Mouse (Mus musculus) forebrain, embryonic 16.5 days (tissue): Measurements from ENCODE around the gene Megf11. TPM values are rescaled to one million over a fixed set of nuclear protein-coding genes. Genes with fewer than 3 reads are reported as not detected.

Experiments
- ATAC-seq: fragments of 200-750 bp; cut with Nextera tagmentation; 2 replicates; pipeline ENCODE4 v1.8.0; 2017; ENCODE audit warnings: mild to moderate bottlenecking, moderate library complexity
- H3K27ac ChIP-seq: fragments of 300-500 bp; sonication (generic); 2 replicates; pipeline ENCODE4 v1.5.1; 2014; ENCODE audit warnings: low read length, control low read depth
- H3K27me3 ChIP-seq: fragments of 300-500 bp; sonication (generic); replicated peaks from 2 replicates; pipeline ENCODE4 v1.6.1; 2014; ENCODE audit warnings: low read length; ENCODE audit not compliant: control insufficient read depth, insufficient read depth
- H3K36me3 ChIP-seq: fragments of 300-500 bp; sonication (generic); 2 replicates; pipeline ENCODE4 v1.6.1; 2014; ENCODE audit not compliant: control insufficient read depth, insufficient read depth
- H3K4me1 ChIP-seq: fragments of 300-500 bp; sonication (generic); replicated peaks from 2 replicates; pipeline ENCODE4 v1.6.1; 2014; ENCODE audit warnings: low read length; ENCODE audit not compliant: control insufficient read depth, insufficient read depth
- H3K4me2 ChIP-seq: fragments of 300-500 bp; sonication (generic); 2 replicates; pipeline ENCODE4 v1.6.1; 2014; ENCODE audit warnings: mild to moderate bottlenecking, low read length, control low read depth
- H3K4me3 ChIP-seq: fragments of 300-500 bp; sonication (generic); replicated peaks from 2 replicates; pipeline ENCODE4 v1.5.1; 2014; ENCODE audit warnings: mild to moderate bottlenecking, low read length, control low read depth
- H3K9ac ChIP-seq: fragments of 300-500 bp; sonication (generic); replicated peaks from 2 replicates; pipeline ENCODE4 v1.6.1; 2014; ENCODE audit warnings: low read depth, low read length, control low read depth
- H3K9me3 ChIP-seq: fragments of 300-500 bp; sonication (generic); 2 replicates; pipeline ENCODE4 v1.6.1; 2016; ENCODE audit warnings: low read length; ENCODE audit not compliant: control insufficient read depth
- WGBS: fragments of 180-500 bp; shearing (Covaris S2); extraction: QIAGEN DNeasy Blood & Tissue Kit; methylation state at CpG from one replicate; pipeline ENCODE4 v1.1.7; 2014; 5-methylcytosine and 5-hydroxymethylcytosine counted together
- polyA plus RNA-seq: library from polyadenylated mRNA; unstranded; fragments of >200 nt; fragmentation: Nextera tagmentation; extraction: Ambion mirVana; gene quantifications from 2 replicates; pipeline ENCODE4 v1.2.1, GENCODE M21; 2015

Megf11 gene
- polyA plus RNA-seq, 1 experiment from 2014 or later = 10.1 TPM

DNA sequence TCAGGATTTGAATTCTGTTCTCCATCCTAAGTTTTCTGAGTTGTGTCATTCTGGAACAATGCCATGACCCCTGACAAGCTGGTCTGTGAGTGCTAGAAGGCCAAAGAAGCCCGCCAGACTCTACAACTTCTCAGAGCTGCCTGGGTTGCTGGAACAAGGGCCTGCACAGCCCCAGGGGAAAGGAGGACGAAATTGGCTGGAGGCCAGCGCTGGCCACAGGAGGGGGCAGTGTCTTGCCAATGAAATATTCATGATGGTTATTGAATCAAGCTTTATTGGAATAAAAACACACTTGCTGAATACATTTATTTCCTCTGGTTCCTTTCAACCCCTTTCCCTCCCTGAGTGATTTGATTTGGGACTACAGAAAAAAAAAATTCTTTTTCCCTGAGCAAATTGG, 224.1 kb downstream of the Megf11 start:
- H3K9ac ChIP-seq = no peak overlapping the region
- ATAC-seq = peak; percentile 26; the same call in 1 of the 2 replicates
- no peaks in the 10 kb centered on the region for H3K36me3 ChIP-seq
- WGBS = 5% methylated on average over 3 of the region's 3 CpGs
- H3K4me3 ChIP-seq = no peak overlapping the region
- H3K27ac ChIP-seq = no peak overlapping the region
- no peaks in the 10 kb centered on the region for H3K27me3 ChIP-seq
- H3K4me1 ChIP-seq = peaks cover 50% of the 10 kb centered on the region
- H3K9me3 ChIP-seq = no peaks in the 10 kb centered on the region
- H3K4me2 ChIP-seq = no peak overlapping the region

DNA sequence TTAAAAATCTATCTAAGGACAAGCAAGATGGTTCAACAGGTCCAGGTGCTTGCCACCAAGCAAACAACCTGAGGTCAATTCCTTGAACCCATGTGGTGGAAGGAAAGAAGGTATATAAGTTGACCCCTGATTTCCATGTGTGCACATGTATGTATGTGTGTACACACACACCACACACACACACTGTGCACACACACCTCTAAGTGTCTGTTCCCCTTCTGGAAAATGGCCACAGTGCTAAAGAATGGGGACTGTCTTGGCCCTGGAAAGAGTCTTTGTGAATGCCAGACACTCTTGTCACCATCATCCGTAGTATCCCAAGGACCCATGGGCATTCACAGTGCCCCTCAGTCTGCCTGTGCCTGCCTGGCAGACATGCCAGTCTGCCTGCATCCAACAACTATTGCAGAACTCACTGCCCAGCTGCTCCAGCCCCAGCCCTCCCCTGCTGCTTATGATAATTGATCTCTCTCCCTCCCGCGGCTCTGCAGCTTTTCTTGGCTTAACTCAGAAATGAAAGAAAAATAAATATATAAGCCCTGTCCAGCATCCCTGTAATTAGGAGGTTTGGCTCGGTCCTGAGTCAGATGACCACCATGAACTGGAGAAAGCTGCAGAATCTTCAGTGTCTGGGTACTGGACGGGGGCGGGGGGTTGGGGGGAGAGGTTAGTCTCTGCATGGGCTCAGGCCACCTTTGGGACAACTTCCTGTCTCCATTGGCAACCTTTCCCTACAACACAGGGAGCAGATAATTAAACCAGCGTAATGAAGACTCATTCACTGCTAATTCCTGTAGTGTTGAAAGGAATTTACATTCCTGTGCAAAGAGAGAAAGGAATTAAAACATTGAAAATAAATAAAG, 226.9 kb downstream of the Megf11 start:
- Histone ChIP-seq H3K36me3 (no peaks in the 10 kb centered on the region), H3K27ac (peak overlapping the region; percentile 70), H3K4me3 (no peak overlapping the region), H3K4me1 (peaks cover 27% of the 10 kb centered on the region), H3K4me2 (peak overlapping the region; percentile 10), H3K27me3 (no peaks in the 10 kb centered on the region), H3K9me3 (no peaks in the 10 kb centered on the region), H3K9ac (peak overlapping the region; percentile 1; the same call in 1 of the 2 replicates)
- 3% methylated on average over 7 of the region's 7 CpGs for WGBS
- ATAC-seq = peak; percentile 87

GRCm38 (mm10) chr9:64612984-64613649, 227.7 kb downstream of the Megf11 start:
- Histone ChIP-seq H3K27ac (peak overlapping the region; percentile 70), H3K9me3 (no peaks in the 10 kb centered on the region), H3K4me3 (no peak overlapping the region), H3K9ac (no peak overlapping the region), H3K4me1 (peaks cover 27% of the 10 kb centered on the region), H3K27me3 (no peaks in the 10 kb centered on the region), H3K4me2 (peak overlapping the region; percentile 10), H3K36me3 (no peaks in the 10 kb centered on the region)
- peak; percentile 43 for ATAC-seq
- WGBS = 27% methylated on average over 7 of the region's 7 CpGs

GRCm38 (mm10) chr9:64617413-64617812, 232.0 kb downstream of the Megf11 start:
- no peaks in the 10 kb centered on the region for H3K36me3 ChIP-seq
- peaks cover 21% of the 10 kb centered on the region for H3K4me1 ChIP-seq
- H3K9ac ChIP-seq = no peak overlapping the region
- H3K27me3 ChIP-seq = no peaks in the 10 kb centered on the region
- no peaks in the 10 kb centered on the region for H3K9me3 ChIP-seq
- no peak for ATAC-seq
- H3K4me2 ChIP-seq = no peak overlapping the region
- H3K4me3 ChIP-seq = no peak overlapping the region
- 59% methylated on average over 5 of the region's 5 CpGs for WGBS
- no peak overlapping the region for H3K27ac ChIP-seq

DNA sequence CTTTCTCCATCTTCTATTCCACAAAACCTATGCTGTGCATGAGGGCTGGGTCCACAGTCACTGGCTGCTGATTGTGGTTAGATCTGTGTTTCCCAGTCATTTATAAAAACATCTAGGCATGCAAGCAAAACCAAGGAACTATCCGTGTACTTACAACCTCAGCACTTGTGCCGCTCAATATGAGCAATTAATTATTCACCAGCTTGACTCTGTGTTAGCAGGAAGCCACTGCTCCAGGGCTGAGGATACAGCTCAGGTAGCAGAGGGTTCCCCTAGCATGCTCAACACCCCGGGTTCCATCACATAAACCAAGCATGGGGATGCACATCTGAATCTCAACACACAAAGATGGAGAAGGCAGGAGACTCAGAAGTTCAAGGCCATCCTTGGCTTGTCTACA, 233.0 kb downstream of the Megf11 start:
- H3K4me1 ChIP-seq = peaks cover 15% of the 10 kb centered on the region
- H3K9ac ChIP-seq = no peak overlapping the region
- H3K4me2 ChIP-seq = no peak overlapping the region
- H3K36me3 ChIP-seq = no peaks in the 10 kb centered on the region
- WGBS = 83% methylated on average over 3 of the region's 3 CpGs
- no peaks in the 10 kb centered on the region for H3K27me3 ChIP-seq
- no peak for ATAC-seq
- no peaks in the 10 kb centered on the region for H3K9me3 ChIP-seq
- no peak overlapping the region for H3K27ac ChIP-seq
- H3K4me3 ChIP-seq = no peak overlapping the region

DNA sequence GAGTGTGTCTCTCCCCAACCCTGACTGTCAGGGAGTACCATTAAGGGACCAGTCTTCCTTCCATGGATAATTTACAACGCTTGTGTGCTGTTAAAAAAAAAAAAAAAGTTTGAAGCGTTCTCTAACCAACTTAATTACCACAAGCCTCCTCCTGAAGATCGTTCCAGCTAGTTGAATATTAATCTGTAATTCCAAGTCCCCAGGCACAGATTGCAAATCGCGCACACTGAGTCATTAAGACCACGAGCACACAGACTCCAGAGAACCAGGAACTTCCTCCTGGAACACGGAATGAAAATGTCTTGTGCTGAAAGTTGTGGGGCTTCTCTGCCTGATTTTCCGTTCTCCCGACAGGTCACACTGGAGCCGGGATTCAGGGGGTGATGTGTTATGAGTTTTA, 234.0 kb downstream of the Megf11 start:
- no peak for ATAC-seq

GRCm38 (mm10) chr9:64620596-64620995, 235.2 kb downstream of the Megf11 start:
- Histone ChIP-seq H3K4me2 (no peak overlapping the region), H3K4me1 (peaks cover 16% of the 10 kb centered on the region), H3K4me3 (no peak overlapping the region), H3K36me3 (no peaks in the 10 kb centered on the region), H3K9ac (no peak overlapping the region), H3K27me3 (no peaks in the 10 kb centered on the region), H3K27ac (no peak overlapping the region), H3K9me3 (no peaks in the 10 kb centered on the region)
- ATAC-seq = no peak
- WGBS = 67% methylated on average over 8 of the region's 8 CpGs

More for the DNA sequence above, 234.0 kb downstream of the Megf11 start:
- H3K4me2 ChIP-seq = no peak overlapping the region
- H3K27ac ChIP-seq = no peak overlapping the region
- no peaks in the 10 kb centered on the region for H3K27me3 ChIP-seq
- no peak overlapping the region for H3K4me3 ChIP-seq
- WGBS = 67% methylated on average over 10 of the region's 10 CpGs
- no peaks in the 10 kb centered on the region for H3K9me3 ChIP-seq
- no peaks in the 10 kb centered on the region for H3K36me3 ChIP-seq
- peaks cover 13% of the 10 kb centered on the region for H3K4me1 ChIP-seq
- H3K9ac ChIP-seq = no peak overlapping the region

DNA sequence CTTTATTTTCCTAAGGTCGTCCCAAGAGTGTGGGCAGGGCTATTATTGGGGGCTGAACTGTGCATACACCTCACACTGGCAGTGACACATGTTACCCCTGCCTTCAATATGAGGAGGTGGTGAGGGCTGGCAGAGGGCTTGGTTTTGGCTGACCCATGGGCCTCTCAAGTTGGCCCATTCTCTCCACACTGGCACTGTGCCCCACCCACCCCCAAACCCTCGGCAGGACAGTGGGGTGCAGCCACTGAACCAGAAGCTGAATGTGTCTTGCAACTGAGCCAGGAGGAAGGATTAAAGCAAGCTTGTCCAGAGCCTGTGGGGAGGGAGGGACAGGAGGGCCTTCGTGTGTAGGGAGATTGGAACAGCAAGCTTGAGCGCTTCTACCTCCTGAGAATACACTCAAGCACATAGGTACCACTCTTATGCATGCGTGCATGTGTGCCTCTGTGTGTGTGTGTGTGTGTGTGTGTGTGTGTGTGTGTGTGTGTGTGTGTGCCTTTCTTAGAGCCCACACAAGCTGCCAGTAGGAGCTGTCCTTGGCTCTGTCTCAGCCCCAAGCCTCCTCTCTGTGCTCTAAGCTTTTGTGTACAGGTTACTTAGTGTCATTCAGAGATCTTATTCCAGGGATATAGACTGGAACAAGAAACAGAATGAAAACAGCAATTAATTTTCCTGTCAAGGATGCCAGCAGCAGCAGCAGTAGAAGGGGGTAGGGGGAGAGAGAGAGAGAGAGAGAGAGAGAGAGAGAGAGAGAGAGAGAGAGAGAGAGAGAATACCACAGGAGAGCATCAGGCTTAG, 236.3 kb downstream of the Megf11 start:
- Histone ChIP-seq H3K27me3 (no peaks in the 10 kb centered on the region), H3K4me1 (peaks cover 17% of the 10 kb centered on the region), H3K9me3 (no peaks in the 10 kb centered on the region), H3K36me3 (no peaks in the 10 kb centered on the region), H3K4me3 (no peak overlapping the region), H3K9ac (no peak overlapping the region), H3K27ac (no peak overlapping the region), H3K4me2 (no peak overlapping the region)
- WGBS = 25% methylated on average over 5 of the region's 5 CpGs
- peak; percentile 74 for ATAC-seq

DNA sequence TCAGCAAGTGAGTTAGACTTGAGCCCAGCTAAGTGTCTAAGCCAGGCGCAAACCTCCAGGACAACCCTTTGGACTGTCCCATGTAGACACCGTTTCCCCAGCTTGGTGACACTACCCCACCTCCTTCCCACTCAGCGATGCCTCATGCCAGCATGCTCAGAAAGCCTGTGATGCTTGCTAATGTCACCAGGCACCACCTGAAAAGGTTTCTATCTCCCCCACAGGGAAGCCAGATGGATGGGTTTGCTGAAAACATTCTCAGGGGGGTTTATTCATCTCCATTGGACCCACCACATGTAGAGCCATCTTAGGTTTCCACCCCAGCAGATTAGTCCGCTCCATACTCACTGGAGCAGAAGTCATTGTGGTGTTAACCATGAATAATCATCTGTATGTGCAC, 237.9 kb downstream of the Megf11 start:
- ATAC-seq = no peak
- H3K36me3 ChIP-seq = no peaks in the 10 kb centered on the region
- no peaks in the 10 kb centered on the region for H3K9me3 ChIP-seq
- WGBS = 87% methylated on average over 4 of the region's 4 CpGs
- H3K27ac ChIP-seq = no peak overlapping the region
- no peak overlapping the region for H3K4me3 ChIP-seq
- H3K4me1 ChIP-seq = peaks cover 17% of the 10 kb centered on the region
- no peaks in the 10 kb centered on the region for H3K27me3 ChIP-seq
- no peak overlapping the region for H3K9ac ChIP-seq
- H3K4me2 ChIP-seq = no peak overlapping the region
